ENCODE assay signal across 15 mouse cellular contexts in the genomic region with DNA sequence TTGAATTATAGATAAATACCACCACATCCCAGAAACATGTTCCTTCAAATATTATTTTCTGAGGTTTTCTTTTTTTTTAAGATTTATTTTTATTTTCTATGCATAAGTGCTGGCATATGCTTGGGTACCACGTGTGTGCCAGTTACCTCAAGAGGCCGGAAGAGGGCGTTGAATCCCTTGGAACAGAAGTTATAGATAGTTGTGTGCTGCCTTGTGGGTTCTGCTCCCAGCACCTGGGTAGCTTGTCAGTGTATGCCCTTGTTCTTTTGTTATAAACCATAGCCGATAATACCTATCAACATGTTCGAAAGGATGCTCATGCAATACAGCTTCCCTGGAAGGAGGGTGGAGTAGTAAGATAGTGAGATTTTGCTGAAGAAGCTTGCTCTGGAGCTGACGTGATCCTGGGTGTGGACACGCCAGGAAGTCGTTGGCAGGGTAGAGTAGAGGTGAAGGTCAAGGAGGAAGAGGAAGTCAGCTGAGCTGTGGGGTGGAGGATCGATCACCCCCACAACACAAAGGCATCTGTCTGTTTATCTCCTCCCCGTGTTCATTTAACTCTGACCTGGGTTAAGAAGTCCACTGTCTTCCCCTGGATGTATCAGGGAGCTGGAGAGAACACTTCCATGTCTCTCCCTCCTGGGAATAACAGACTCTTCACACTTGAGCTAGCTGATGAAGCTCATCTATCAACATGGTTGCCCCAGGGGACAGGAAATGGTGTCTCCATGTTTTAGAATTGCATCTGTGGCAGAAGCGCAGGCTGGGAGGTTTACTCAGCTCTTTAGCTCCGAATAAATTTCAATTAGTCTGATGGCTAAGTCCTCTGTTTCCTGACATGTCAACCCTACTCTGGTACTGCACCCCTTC. TPM values are rescaled to one million over a fixed set of nuclear protein-coding genes. Genes with fewer than 3 reads are reported as not detected.
A peak's percentile ranks its signal among the peaks of the same experiment; 100 is the strongest.
DNase-seq lines count a peak whose midpoint lies in the region; ATAC-seq and TF ChIP-seq lines count a peak whose summit lies in the region.
"Had no signal": no experiment of that assay in that cellular context is flagged by ENCODE, and none has a peak within 500 bp of the region (broad histone marks: within the 10 kb centered on the region; RNA-seq: fewer than 3 reads in every experiment).

No protein-coding gene starts in this region.

- H3K36me3 ChIP-seq in hindbrain, embryonic 11.5 days (ENCODE audit: control insufficient read depth, insufficient read depth, low read length): no peaks in the 10 kb centered on the region
- no peaks in the 10 kb centered on the region for H3K36me3 ChIP-seq in hindbrain, embryonic 16.5 days (ENCODE audit: control insufficient read depth, insufficient read depth, low read length)
- H3K36me3 ChIP-seq in hindbrain, postnatal 0 days (ENCODE audit: insufficient read depth, low read length): no peaks in the 10 kb centered on the region
- no peaks in the 10 kb centered on the region for H3K36me3 ChIP-seq in forebrain, postnatal 0 days (ENCODE audit: insufficient read depth)

- no peak overlapping the region for H3K9ac ChIP-seq in hindbrain, embryonic 11.5 days (ENCODE audit: low read depth, low read length)
- H3K9ac ChIP-seq in hindbrain, embryonic 16.5 days (ENCODE audit: low read depth, low read length): no peak overlapping the region
- H3K9ac ChIP-seq in hindbrain, postnatal 0 days (replicated peaks; ENCODE audit: low read length): no peak overlapping the region
- no peak overlapping the region for H3K9ac ChIP-seq in forebrain, postnatal 0 days

- H3K4me1 ChIP-seq in hindbrain, embryonic 11.5 days (replicated peaks; ENCODE audit: control insufficient read depth, insufficient read depth, low read length): 0 out of 2 replicates have a peak, but pooled peaks cover 4% of the 10 kb centered on the region
- H3K4me1 ChIP-seq in hindbrain, embryonic 16.5 days (ENCODE audit: control insufficient read depth, insufficient read depth, low read depth, low read length): peaks cover 9% of the 10 kb centered on the region
- peaks cover 5% of the 10 kb centered on the region; the same call in 1 of the 2 replicates for H3K4me1 ChIP-seq in hindbrain, postnatal 0 days (ENCODE audit: insufficient read depth, low read length)
- peaks cover 8% of the 10 kb centered on the region for H3K4me1 ChIP-seq in forebrain, postnatal 0 days (ENCODE audit: insufficient read depth)

- H3K27ac ChIP-seq in hindbrain, embryonic 11.5 days (ENCODE audit: low read depth, low read length): peak overlapping the region; percentile 17; the same call in 1 of the 2 replicates
- no peak overlapping the region for H3K27ac ChIP-seq in hindbrain, embryonic 16.5 days (ENCODE audit: low read depth, low read length)
- H3K27ac ChIP-seq in hindbrain, postnatal 0 days: no peak overlapping the region
- H3K27ac ChIP-seq in forebrain, postnatal 0 days (ENCODE audit: low read depth, low read length): no peak overlapping the region

- no peak overlapping the region for H3K4me2 ChIP-seq in hindbrain, embryonic 11.5 days (replicated peaks; ENCODE audit: low read depth, low read length)
- H3K4me2 ChIP-seq in hindbrain, embryonic 16.5 days (ENCODE audit: low read length): no peak overlapping the region
- H3K4me2 ChIP-seq in hindbrain, postnatal 0 days (ENCODE audit: low read depth, low read length): no peak overlapping the region
- H3K4me2 ChIP-seq in forebrain, postnatal 0 days (ENCODE audit: low read depth): no peak overlapping the region
- H3K4me2 ChIP-seq: liver, embryonic 11.5 days had no signal

- ATAC-seq in hindbrain, embryonic 11.5 days (ENCODE audit: low FRiP score): no peak
- ATAC-seq in hindbrain, embryonic 16.5 days: no peak
- ATAC-seq in hindbrain, postnatal 0 days: no peak
- ATAC-seq in forebrain, postnatal 0 days: no peak
- ATAC-seq: inflammation-experienced regulatory T-cells, adult 6 months had no signal

- TF ChIP-seq CTCF in hindbrain, postnatal 0 days (IDR thresholded peaks at IDR 0.05; ENCODE audit: low read depth): no peak
- no peak for TF ChIP-seq CTCF in forebrain, postnatal 0 days (IDR thresholded peaks at IDR 0.05; ENCODE audit: low read depth)

- DNase-seq in hindbrain, embryonic 11.5 days (ENCODE audit: low spot score): peak; percentile 47
- peak; percentile 31 for DNase-seq in A20 (ENCODE audit: low read depth, low spot score)
- peak; percentile 91 for DNase-seq in ES-CJ7 (ENCODE audit: low read depth, low spot score)
- peak; percentile 48 for DNase-seq in hindbrain, postnatal 0 days (ENCODE audit: low spot score)
- no peak for DNase-seq in adrenal gland, adult 18-20 months (ENCODE audit: low spot score in 2 of 2)
- no peak for DNase-seq in right cerebral cortex, postnatal 36 days (ENCODE audit: low spot score in 2 of 2)
- no peak for DNase-seq in forebrain, postnatal 0 days
- DNase-seq: kidney, postnatal 36 days had no signal

- H3K27me3 ChIP-seq in hindbrain, embryonic 11.5 days (ENCODE audit: control insufficient read depth, insufficient read depth, low read length): no peaks in the 10 kb centered on the region
- H3K27me3 ChIP-seq in hindbrain, embryonic 16.5 days (replicated peaks; ENCODE audit: control insufficient read depth, insufficient read depth, low read length): no peaks in the 10 kb centered on the region
- H3K27me3 ChIP-seq in hindbrain, postnatal 0 days (ENCODE audit: insufficient read depth, low read length): no peaks in the 10 kb centered on the region
- H3K27me3 ChIP-seq in forebrain, postnatal 0 days (ENCODE audit: insufficient read depth, low read length): no peaks in the 10 kb centered on the region

- H3K9me3 ChIP-seq in hindbrain, embryonic 11.5 days (ENCODE audit: control insufficient read depth, low read length): no peaks in the 10 kb centered on the region
- no peaks in the 10 kb centered on the region for H3K9me3 ChIP-seq in hindbrain, embryonic 16.5 days (ENCODE audit: control insufficient read depth, low read length)
- H3K9me3 ChIP-seq in hindbrain, postnatal 0 days (ENCODE audit: low read length): no peaks in the 10 kb centered on the region
- no peaks in the 10 kb centered on the region for H3K9me3 ChIP-seq in forebrain, postnatal 0 days (ENCODE audit: low read length)

- no peak overlapping the region for H3K4me3 ChIP-seq in hindbrain, embryonic 11.5 days (ENCODE audit: low read depth, low read length)
- no peak overlapping the region for H3K4me3 ChIP-seq in hindbrain, embryonic 16.5 days (ENCODE audit: low read length)
- H3K4me3 ChIP-seq in hindbrain, postnatal 0 days (ENCODE audit: low read length): no peak overlapping the region
- H3K4me3 ChIP-seq in forebrain, postnatal 0 days (ENCODE audit: low read depth, low read length): no peak overlapping the region

- WGBS in hindbrain, embryonic 11.5 days: 67% methylated on average over 12 of the region's 12 CpGs
- 77% methylated on average over 12 of the region's 12 CpGs for WGBS in hindbrain, embryonic 16.5 days
- 76% methylated on average over 12 of the region's 12 CpGs for WGBS in hindbrain, postnatal 0 days
- 84% methylated on average over 12 of the region's 12 CpGs for WGBS in forebrain, postnatal 0 days

RNA-seq across cellular contexts. Expression of a gene that starts 29.2 kb away (rescaled TPM):
- not detected in 2 replicates for polyA plus RNA-seq in hindbrain, embryonic 11.5 days (2014; fragmentation: Nextera tagmentation; extraction: Ambion mirVana)
- polyA plus RNA-seq in hindbrain, embryonic 16.5 days (2015; fragmentation: Nextera tagmentation; extraction: Ambion mirVana): not detected in 2 replicates
- total RNA-seq in hindbrain, postnatal 0 days (2014; rRNA removed): not detected in 2 replicates
- polyA plus RNA-seq in hindbrain, postnatal 0 days (2015; fragmentation: Nextera tagmentation; extraction: Ambion mirVana): not detected in 2 replicates
- total RNA-seq in adrenal gland, adult 18-20 months (2021): not detected
- 0.10 TPM in 1 of 2 replicates, not detected in the other for total RNA-seq in forebrain, postnatal 0 days (2014; rRNA removed)
- not detected in 2 replicates for polyA plus RNA-seq in forebrain, postnatal 0 days (2015; fragmentation: Nextera tagmentation; extraction: Ambion mirVana)
- total RNA-seq: ES-E14 had no signal
- polyA plus RNA-seq: heart, embryonic 14.5 days; liver, embryonic 11.5 days; neural tube, embryonic 14.5 days; testis, adult 2 months had no signal

Comparison
In these comparisons a context has a peak if more than half of its experiments do, and no peak if none do; other contexts are left out.
1. DNase-seq: peak in hindbrain, embryonic 11.5 days (single experiment), A20 (single experiment), ES-CJ7 (single experiment) and hindbrain, postnatal 0 days (single experiment); none in adrenal gland, adult 18-20 months (0 of 2), right cerebral cortex, postnatal 36 days (0 of 2) and forebrain, postnatal 0 days (single experiment).